ENCODE assay signal across 21 mouse cellular contexts in genomic region chr7:39750448-39750847, GRCm38 (mm10).
"Had no signal": no experiment of that assay in that cellular context is flagged by ENCODE, and none has a peak within 500 bp of the region (broad histone marks: within the 10 kb centered on the region; RNA-seq: fewer than 3 reads in every experiment).

No protein-coding gene starts in this region.

- H3K4me2 ChIP-seq: lung, embryonic 15.5 days; midbrain, embryonic 11.5 days; neural tube, embryonic 13.5 days; neural tube, embryonic 15.5 days had no signal

- H3K9me3 ChIP-seq: lung, embryonic 15.5 days; neural tube, embryonic 13.5 days; neural tube, embryonic 15.5 days had no signal

- H3K4me1 ChIP-seq: lung, embryonic 15.5 days; megakaryocyte, embryonic 14.5 days had no signal

- DNase-seq: lung, adult 2 months; lung, postnatal 14 days; lung, postnatal 36 days; midbrain, embryonic 14.5 days; retina, postnatal 1 day; right cerebral cortex, adult 18-20 months; right cerebral cortex, postnatal 25 days; right cerebral cortex, postnatal 4 days; spleen, adult 18-20 months; thymus, adult 18-20 months; thymus, postnatal 14 days; thymus, postnatal 36 days had no signal

- H3K27me3 ChIP-seq: lung, embryonic 15.5 days; megakaryocyte, embryonic 14.5 days; neural tube, embryonic 13.5 days; neural tube, embryonic 15.5 days had no signal

- H3K36me3 ChIP-seq: lung, embryonic 15.5 days; neural tube, embryonic 13.5 days; neural tube, embryonic 15.5 days had no signal

- ATAC-seq: lung, postnatal 0 days; midbrain, embryonic 16.5 days had no signal

- H3K9ac ChIP-seq: lung, embryonic 15.5 days; neural tube, embryonic 13.5 days; neural tube, embryonic 15.5 days had no signal

- H3K4me3 ChIP-seq: lung, embryonic 15.5 days; megakaryocyte, embryonic 14.5 days; myocyte; neural tube, embryonic 13.5 days; neural tube, embryonic 15.5 days had no signal

- H3K27ac ChIP-seq: lung, embryonic 15.5 days; macrophage; neural tube, embryonic 13.5 days; neural tube, embryonic 15.5 days had no signal
